Mouse (Mus musculus) adrenal gland, adult 8-10 months (tissue): ENCODE measurements around the gene Itprip. TPM values are rescaled to one million over a fixed set of nuclear protein-coding genes. Genes with fewer than 3 reads are reported as not detected.
"Not testable (repeated sequence)": the region's sequence is repeated elsewhere in the genome, so short reads cannot be mapped to it uniquely, and the experiment has no call there.

Source experiments
- DNase-seq: peaks from one replicate; pipeline ENCODE4 v3.0.0; 2022
- microRNA-seq, 2 experiments: library from miRNA; unstranded; fragments of <30 nt; microRNA quantifications; one replicate each; pipeline ENCODE4 v1.2.0; 2022
- total RNA-seq, 4 experiments: library from RNA; stranded (reverse); gene quantifications; 2 replicates each; pipeline ENCODE4 v1.2.4; 2022

Itprip gene
- total RNA-seq, 4 experiments from 2014 or later, result 12.4 to 23.1 (median 17.1) TPM

- DNase-seq, result no peak
These were observed 66.0 kb downstream of the Itprip start for GRCm38 (mm10) chr19:47853053-47853452.

DNA sequence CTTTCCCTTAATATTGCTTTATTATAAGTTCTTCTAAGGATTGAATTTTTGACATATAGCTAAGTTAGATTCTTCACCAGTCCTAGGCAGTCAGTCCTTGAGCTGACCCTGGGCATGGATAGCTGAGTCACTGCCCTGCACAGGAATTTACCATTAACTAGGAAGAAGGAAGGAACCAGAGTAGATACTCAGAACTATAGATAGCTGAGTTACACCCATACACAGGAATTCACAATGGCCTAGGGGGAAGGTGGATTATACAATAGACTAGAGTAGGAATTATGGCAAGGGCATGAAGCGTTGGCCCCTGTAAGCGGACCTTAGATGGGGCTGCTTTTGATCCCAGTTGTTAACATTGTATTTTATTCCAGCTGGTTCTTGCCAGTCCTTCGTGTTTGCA, 67.0 kb downstream of the Itprip start:
- DNase-seq, result not testable (repeated sequence)

DNA sequence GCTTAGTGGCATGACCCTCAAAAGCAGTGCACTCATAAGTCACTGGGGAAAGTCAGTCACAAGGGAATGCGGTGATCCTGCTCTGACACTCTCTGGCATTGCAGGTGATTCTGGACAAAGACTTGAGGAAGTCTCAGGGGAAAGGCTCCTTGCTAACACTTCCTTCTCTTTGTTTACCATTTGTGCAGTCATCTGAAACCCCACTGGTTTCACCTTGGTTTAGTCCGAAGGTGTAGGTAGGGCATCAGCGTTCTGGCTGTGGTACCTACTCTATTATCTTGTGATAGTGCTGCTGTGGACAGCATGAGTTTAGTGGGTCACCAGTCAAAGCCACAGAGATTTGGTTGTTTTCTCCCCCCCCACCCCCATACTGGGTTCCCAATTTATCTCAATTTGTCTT, 69.4 kb downstream of the Itprip start:
- DNase-seq, result no peak

Small RNAs within 50 kb of the gene (microRNA-seq; reads per million reads assigned to microRNA genes)
- 0 reads per million in 2 experiments for gene Gm22240

Other genes with a start within 250 kb of the Itprip start
- gene Col17a1, start 227.2 kb downstream of the Itprip start, total RNA-seq, result not detected
- gene Sfr1, start 187.6 kb downstream of the Itprip start, total RNA-seq, result 10 to 100 TPM; 73.4 to 86.9 (median 77.6) TPM
- 10 to 100 TPM; 63.2 to 81.2 (median 73.3) TPM for gene Gsto1, start 64.3 kb downstream of the Itprip start, total RNA-seq
- 1 to 10 TPM; 1.0 to 3.4 (median 1.9) TPM for gene Gsto2, start 53.8 kb downstream of the Itprip start, total RNA-seq
- gene Cfap43, start within 50 bp of the Itprip start, total RNA-seq, result not detected
- under 1 TPM in 3 of 4 experiments, not detected in 1; 0.07 to 0.12 (median 0.11) TPM for gene Cfap58, start 18.4 kb upstream of the Itprip start, total RNA-seq